Mouse (Mus musculus) bone marrow macrophage, adult 2 months (primary cell): ENCODE data around the gene Rapgef2. TPM values are rescaled to one million over a fixed set of nuclear protein-coding genes. Genes with fewer than 3 reads are reported as not detected.

ENCODE experiments used
- H3K27ac ChIP-seq: 2 replicates; pipeline ENCODE4 v1.5.1; 2012; ENCODE audit warnings: low read depth, low read length; ENCODE audit not compliant: insufficient read depth
- H3K4me1 ChIP-seq: 2 replicates; pipeline ENCODE4 v1.6.1; 2012; ENCODE audit warnings: low read length; ENCODE audit not compliant: control insufficient read depth, insufficient read depth
- H3K4me3 ChIP-seq: 2 replicates; pipeline ENCODE4 v1.5.1; 2012; ENCODE audit warnings: mild to moderate bottlenecking, low read length, moderate library complexity; ENCODE audit not compliant: insufficient read depth
- CTCF ChIP-seq: IDR thresholded peaks from 2 replicates; pipeline ENCODE4 v1.5.1; 2012; ENCODE audit warnings: low read depth, mild to moderate bottlenecking, low read length, moderate library complexity
- POLR2A ChIP-seq: IDR thresholded peaks from 2 replicates; pipeline ENCODE4 v1.6.1; 2012; ENCODE audit warnings: mild to moderate bottlenecking, low read depth, low read length, borderline replicate concordance
- polyA plus RNA-seq: library from polyadenylated mRNA; stranded (reverse); fragments of >200 nt; gene quantifications from 2 replicates; pipeline ENCODE4 v1.2.4, GENCODE M21; 2012; ENCODE audit not compliant: missing spikeins, insufficient read depth, insufficient read length

Rapgef2 gene
- polyA plus RNA-seq, 1 experiment: 13.3 TPM

DNA sequence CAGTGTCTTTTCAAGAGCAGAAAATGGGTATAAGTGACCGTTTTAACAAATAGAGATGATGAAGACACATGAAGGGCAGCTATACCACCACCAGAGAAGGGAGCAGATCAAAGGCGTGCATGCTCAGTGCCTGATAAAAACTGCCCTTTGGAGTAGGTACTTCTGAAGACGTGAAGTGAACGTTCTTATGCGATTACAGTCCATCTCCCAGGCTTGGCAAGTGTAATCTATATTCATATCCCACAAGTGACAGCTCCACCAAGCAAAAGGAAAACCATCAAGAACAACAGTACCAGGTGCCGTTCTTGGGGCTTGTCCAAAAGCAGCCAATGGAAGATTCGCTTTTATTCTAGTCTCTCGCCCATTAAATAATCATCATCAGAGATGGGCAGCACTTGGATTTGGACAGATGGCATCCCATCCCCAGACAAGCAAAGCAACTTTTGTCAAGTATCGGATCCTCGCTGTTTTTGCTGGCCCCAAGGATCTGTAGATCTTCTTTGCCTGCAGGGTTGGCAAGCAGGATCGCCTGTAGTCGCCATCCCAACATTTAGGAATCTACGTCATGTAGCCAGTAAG, 1.1 kb downstream of the Rapgef2 start:
- H3K4me3 ChIP-seq: no peak overlapping the region; the same call in 1 of the 2 replicates

DNA sequence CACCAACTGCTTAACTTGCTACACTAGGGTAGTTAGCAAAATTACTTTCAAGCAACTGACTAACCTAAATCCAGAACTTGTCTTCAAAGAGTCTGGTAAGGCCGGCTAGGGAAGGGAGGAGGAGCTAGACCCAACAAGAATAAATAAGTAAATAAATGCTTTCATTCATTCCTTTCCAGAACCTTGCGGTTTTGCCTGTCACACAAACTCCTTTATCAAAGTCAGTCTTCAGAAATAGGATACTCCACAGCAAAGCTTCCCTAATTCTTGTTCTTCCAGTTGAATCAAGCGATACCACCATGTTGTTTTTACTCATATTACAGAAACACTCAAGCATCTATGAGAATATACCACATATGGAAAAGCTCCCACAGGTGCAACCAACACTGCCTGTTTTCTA, 2.3 kb downstream of the Rapgef2 start:
- peaks cover 14% of the 10 kb centered on the region for H3K4me1 ChIP-seq
- no peak overlapping the region for H3K4me3 ChIP-seq
- no peak overlapping the region for H3K27ac ChIP-seq
- TF ChIP-seq POLR2A (no peak), CTCF (no peak)

More for the DNA sequence above, 1.1 kb downstream of the Rapgef2 start:
- no peak for TF ChIP-seq POLR2A
- Histone ChIP-seq H3K4me1 (peaks cover 14% of the 10 kb centered on the region), H3K27ac (no peak overlapping the region)

DNA sequence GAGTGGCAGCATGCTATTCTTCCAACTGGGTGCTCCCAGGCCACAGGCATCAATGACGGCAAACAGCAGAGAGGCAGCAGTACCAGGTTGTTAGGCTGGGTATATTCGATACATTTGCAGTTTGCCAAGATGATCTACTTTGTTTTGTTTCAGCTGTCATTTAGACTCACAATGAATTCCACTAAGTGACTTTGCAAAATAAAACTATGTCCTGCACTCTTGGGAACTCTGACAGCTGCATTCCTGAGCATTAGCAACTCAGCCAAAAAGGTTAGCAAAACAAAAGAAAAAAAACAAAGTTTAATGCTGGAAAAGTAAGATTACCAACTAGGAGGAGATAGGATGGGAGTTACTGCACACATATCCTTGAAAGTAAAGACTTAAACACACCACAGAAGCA, 3.3 kb downstream of the Rapgef2 start:
- TF ChIP-seq CTCF: no peak
- no peak for TF ChIP-seq POLR2A
- Histone ChIP-seq H3K4me3 (no peak overlapping the region), H3K27ac (no peak overlapping the region), H3K4me1 (peaks cover 18% of the 10 kb centered on the region)

DNA sequence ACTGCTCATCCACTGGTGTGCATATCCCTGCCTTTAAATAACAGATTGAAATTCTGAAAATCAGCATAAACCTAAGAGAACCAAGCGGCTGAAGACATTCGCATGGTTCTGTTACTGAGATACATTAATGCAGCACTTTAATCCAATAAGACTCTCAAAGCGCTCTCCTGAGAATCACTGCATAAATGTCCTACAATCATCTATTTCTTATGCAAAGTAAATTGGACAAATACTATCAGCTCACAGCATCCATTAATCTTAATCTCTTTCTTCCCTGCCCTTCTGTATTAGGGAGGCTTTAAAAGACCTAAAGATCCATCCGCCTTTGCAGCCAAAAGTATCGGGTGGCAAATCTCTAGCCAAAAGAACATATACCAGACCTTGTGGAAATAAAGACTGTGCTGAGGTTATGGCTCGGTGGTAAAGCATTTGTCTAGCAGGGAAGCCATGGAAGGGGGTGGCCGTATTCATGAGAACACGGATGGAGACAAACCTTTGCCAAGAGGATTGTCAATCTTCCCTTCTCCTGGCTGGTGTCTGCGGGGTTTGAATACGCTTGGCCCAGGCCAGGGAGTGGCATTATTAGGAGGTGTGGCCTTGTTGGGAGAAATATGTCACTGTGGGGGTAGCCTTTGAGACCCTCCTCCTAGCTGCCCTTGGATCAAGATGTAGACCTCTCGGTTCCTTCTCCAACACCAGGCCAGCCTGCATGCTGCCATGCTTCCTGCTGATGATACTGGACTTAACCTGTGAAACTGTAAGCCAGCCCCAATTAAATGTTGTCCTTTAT, 10.3 kb downstream of the Rapgef2 start:
- Histone ChIP-seq H3K4me3 (no peak overlapping the region), H3K27ac (no peak overlapping the region), H3K4me1 (peaks cover 18% of the 10 kb centered on the region)
- no peak for TF ChIP-seq CTCF
- TF ChIP-seq POLR2A: no peak

DNA sequence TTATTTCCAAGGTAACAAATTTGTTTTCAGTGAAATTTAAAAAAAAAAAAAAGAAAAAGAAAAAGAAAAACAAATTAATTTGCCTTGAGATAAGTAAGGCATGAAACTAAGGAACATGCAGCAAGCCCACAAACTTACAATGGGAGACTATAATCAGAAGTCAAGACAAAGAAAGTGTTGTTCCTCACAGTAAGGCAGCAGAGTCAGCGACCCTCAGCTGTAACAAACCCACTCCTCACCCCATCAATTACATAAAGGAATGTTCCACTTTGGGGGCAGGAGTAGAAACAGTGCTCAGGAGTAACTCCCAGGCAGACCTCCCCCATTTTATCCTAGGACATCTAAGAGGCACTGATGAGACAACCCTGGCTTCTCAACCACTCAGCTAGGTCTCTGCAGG, 13.0 kb downstream of the Rapgef2 start:
- H3K27ac ChIP-seq: no peak overlapping the region
- no peak overlapping the region for H3K4me3 ChIP-seq
- peaks cover 15% of the 10 kb centered on the region for H3K4me1 ChIP-seq
- TF ChIP-seq CTCF (no peak), POLR2A (no peak)

DNA sequence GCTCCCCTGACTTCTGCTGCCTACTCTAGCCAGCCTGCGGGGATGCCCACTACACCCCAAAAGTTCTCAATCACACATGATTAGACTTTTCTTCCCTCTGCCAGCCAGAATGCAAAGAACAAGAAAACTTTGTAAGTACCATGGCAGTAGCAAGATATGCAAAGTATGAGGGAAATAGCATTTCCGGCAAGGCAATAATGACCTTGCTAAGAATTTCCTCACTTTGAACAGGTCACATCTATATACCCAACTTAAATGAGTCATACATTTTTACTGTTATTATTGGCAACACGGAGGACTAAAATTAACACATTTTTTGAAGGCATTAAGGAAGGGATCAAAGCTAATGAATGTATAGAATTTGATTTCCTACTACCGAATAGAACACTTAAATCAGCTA, 13.4 kb downstream of the Rapgef2 start:
- peaks cover 11% of the 10 kb centered on the region for H3K4me1 ChIP-seq
- H3K4me3 ChIP-seq: no peak overlapping the region
- TF ChIP-seq POLR2A (no peak), CTCF (no peak)
- H3K27ac ChIP-seq: no peak overlapping the region

DNA sequence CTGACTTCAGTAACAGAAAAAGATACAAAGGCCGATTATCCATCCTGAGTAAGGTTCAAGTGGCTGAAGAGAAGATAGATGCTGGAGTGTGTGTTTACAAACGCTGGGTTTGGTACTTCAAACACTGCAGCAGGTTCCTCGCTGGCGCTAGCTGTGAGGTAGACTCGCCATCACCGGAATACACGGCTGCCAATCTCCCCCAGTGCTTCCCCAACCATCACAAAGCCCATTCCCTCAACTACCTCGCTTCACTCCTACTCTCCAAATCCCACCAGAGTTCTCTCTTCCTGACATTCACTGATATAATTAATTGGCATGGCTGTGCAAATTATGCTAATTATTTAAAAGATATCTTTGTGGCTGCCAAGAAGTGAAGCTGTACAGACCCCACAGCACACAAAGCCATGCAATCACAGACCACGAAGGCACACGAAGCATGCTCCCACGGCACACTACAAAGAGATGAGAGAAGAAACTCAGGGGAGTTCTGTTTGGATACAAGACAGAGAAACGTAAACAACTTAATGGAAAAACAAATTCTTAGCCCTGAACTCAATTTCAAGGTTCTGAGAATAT, 15.2 kb downstream of the Rapgef2 start:
- Histone ChIP-seq H3K4me3 (no peak overlapping the region), H3K4me1 (peaks cover 7% of the 10 kb centered on the region), H3K27ac (no peak overlapping the region)
- TF ChIP-seq CTCF: no peak
- no peak for TF ChIP-seq POLR2A

DNA sequence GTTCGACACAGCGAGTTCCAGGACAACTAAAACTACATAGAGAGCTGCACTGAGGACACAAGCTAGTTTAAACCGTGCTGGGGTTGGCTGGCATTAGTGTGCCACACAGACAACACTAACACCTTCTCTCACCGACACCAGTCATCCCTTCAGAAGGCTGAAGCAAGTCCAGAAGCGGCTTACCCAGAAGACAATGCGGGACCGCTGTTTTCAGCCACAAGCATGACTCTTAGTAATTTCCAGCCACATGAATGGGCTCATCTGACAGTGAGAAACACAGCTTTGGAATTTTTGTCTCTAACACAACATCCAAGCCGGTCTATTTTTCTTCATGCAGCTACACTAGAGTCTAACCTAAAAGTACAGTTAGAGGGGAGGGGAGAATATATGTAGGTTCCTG, 16.4 kb downstream of the Rapgef2 start:
- Histone ChIP-seq H3K27ac (no peak overlapping the region), H3K4me3 (no peak overlapping the region), H3K4me1 (peaks cover 7% of the 10 kb centered on the region)
- TF ChIP-seq CTCF (no peak), POLR2A (no peak)

DNA sequence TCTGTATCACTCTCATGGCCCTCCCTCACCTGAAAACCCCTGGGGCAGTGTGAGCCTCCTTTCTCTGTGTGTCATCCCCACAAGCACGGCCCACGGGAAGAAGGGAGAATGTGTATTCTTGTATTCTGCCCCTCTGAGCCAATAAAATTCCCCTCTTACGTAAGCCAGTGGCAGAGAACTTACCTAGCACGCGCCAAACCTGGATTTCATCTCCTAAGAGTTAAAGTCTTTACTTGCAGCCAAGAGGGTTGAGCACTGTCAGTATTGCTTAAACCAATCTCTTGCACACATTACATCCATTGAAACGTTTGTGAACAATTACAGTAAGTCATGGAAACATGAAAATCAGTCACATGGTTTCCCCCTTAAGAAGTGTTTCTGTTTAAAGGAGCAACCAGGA, 19.3 kb downstream of the Rapgef2 start:
- TF ChIP-seq CTCF (no peak), POLR2A (no peak)
- no peaks in the 10 kb centered on the region; the same call in 1 of the 2 replicates for H3K4me1 ChIP-seq
- H3K4me3 ChIP-seq: no peak overlapping the region
- H3K27ac ChIP-seq: no peak overlapping the region

DNA sequence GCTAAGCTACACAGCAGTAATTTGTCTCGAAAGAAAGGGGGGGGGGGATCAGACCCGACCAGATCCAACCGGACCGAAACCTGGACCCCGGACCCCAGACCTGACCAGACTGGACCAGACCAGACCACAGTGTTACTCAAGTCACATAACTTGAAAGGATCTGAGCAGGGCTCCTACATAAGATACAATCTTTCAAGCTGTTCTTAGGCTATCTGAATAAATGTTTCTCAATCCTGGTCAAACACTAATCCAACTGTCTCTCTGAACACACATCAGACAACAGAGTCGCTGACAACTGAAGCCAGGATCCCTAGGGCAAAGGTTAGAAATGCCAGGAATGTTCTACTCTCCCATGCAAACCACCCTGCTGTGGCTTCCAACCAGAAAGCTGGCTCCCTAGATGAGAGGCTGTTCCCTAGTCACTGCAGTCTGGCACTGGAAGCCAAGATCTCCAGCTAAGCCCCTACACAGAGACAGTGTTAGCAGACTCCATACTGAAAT, 24.5 kb downstream of the Rapgef2 start:
- Histone ChIP-seq H3K27ac (no peak overlapping the region), H3K4me1 (no peaks in the 10 kb centered on the region), H3K4me3 (no peak overlapping the region)
- TF ChIP-seq CTCF (no peak), POLR2A (no peak)
